Mouse (Mus musculus) stomach, postnatal 0 days (tissue): Measurements from ENCODE around the gene Ppt2.

Experiments
- CTCF ChIP-seq: IDR thresholded peaks from 2 replicates; pipeline ENCODE4 v1.5.1; 2016; ENCODE audit warnings: antibody characterized with exemption, low read depth, mild to moderate bottlenecking, moderate library complexity
- EP300 ChIP-seq: optimal IDR thresholded peaks from 2 replicates; pipeline ENCODE3; 2016; ENCODE audit warnings: antibody characterized with exemption

DNA sequence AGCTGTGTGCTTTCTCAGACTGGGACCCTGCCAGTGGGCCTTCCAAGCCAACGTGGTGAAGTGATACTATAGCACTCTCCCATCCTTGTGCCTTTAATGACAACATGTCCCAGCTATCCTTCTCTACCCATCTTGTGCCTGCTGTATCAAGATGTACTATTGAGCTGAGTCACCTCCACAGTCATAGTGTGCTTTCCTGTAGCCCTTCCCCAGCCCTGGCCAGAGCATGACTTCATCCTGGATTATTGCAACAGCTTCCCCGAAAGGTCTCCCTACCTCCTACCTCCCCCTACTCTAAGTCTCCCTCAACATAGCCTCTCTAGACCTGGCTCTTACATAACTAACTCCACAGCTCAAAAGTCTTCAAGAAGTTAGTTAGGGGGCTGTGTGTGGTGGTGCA lies 7.4 kb upstream of the Ppt2 start:
- no peak for TF ChIP-seq CTCF
- no peak for TF ChIP-seq EP300
